Mouse (Mus musculus): ENCODE measurements around the gene Serpina1f.
A peak's percentile ranks its signal among the peaks of the same experiment; 100 is the strongest.
"Not testable (repeated sequence)": the region's sequence is repeated elsewhere in the genome, so short reads cannot be mapped to it uniquely, and the experiment has no call there.

The Serpina1f gene

GRCm38 (mm10) chr12:103662053-103662452, 33.3 kb downstream of the Serpina1f start:
- DNase-seq (ENCODE audit: low spot score in 2 of 2), result not testable (repeated sequence)

GRCm38 (mm10) chr12:103660076-103660475, 35.3 kb downstream of the Serpina1f start:
- no peak for DNase-seq (ENCODE audit: low spot score in 2 of 2)

- DNase-seq (ENCODE audit: low spot score in 2 of 2), result no peak
Measured at GRCm38 (mm10) chr12:103659171-103659570, 36.2 kb downstream of the Serpina1f start.

- DNase-seq (ENCODE audit: low spot score in 2 of 2), result no peak
Measured at GRCm38 (mm10) chr12:103657991-103658390, 37.3 kb downstream of the Serpina1f start.

- DNase-seq (ENCODE audit: low spot score in 2 of 2), result no peak
Measured at GRCm38 (mm10) chr12:103656848-103657626, 38.3 kb downstream of the Serpina1f start, which contains the start of gene Serpina6. Gene Serpina6, minus strand, starts transcription at chr12:103657212.

GRCm38 (mm10) chr12:103655123-103656044, 39.9 kb downstream of the Serpina1f start:
- no peak for DNase-seq (ENCODE audit: low spot score in 2 of 2)

- DNase-seq (ENCODE audit: low spot score in 2 of 2), result no peak
Measured at GRCm38 (mm10) chr12:103653836-103654235, 41.5 kb downstream of the Serpina1f start.

- no peak for DNase-seq (ENCODE audit: low spot score in 2 of 2)
Measured at GRCm38 (mm10) chr12:103646314-103646713, 49.0 kb downstream of the Serpina1f start.

- no peak for DNase-seq (ENCODE audit: low spot score in 2 of 2)
Measured at GRCm38 (mm10) chr12:103644601-103645000, 50.7 kb downstream of the Serpina1f start.

GRCm38 (mm10) chr12:103643818-103644217, 51.5 kb downstream of the Serpina1f start:
- DNase-seq (ENCODE audit: low spot score in 2 of 2), result no peak

GRCm38 (mm10) chr12:103643336-103643735, 52.0 kb downstream of the Serpina1f start:
- peak; percentile 22 to 64 for DNase-seq (ENCODE audit: low spot score in 2 of 2)

Data from thymus, postnatal 10 days (tissue).